Mouse (Mus musculus): Measurements from ENCODE around the gene Kcnip1. TPM values are rescaled to one million over a fixed set of nuclear protein-coding genes. Genes with fewer than 3 reads are reported as not detected.

Kcnip1 gene
- polyA plus RNA-seq, 1 experiment from 2014 or later: 1.8 TPM

GRCm38 (mm10) chr11:33869559-33869958, 123.4 kb downstream of the Kcnip1 start:
- Histone ChIP-seq H3K4me3 (no peak overlapping the region), H3K9me3 (no peaks in the 10 kb centered on the region), H3K4me1 (peaks cover 23% of the 10 kb centered on the region), H3K27me3 (ENCODE audit: insufficient read depth, poor library complexity, severe bottlenecking) (no peaks in the 10 kb centered on the region; the same call in 1 of the 2 replicates), H3K27ac (no peak overlapping the region), H3K36me3 (no peaks in the 10 kb centered on the region)
- 59% methylated on average over 3 of the region's 3 CpGs for WGBS
- DNase-seq (ENCODE audit: low spot score): no peak

GRCm38 (mm10) chr11:33866775-33867174, 126.2 kb downstream of the Kcnip1 start:
- no peaks in the 10 kb centered on the region; the same call in 1 of the 2 replicates for H3K27me3 ChIP-seq (ENCODE audit: insufficient read depth, poor library complexity, severe bottlenecking)
- no peaks in the 10 kb centered on the region for H3K9me3 ChIP-seq
- DNase-seq (ENCODE audit: low spot score): no peak
- WGBS: 70% methylated on average over 6 of the region's 6 CpGs
- H3K4me3 ChIP-seq: no peak overlapping the region
- no peaks in the 10 kb centered on the region for H3K36me3 ChIP-seq
- H3K27ac ChIP-seq: no peak overlapping the region
- peaks cover 5% of the 10 kb centered on the region for H3K4me1 ChIP-seq

GRCm38 (mm10) chr11:33864245-33864644, 128.7 kb downstream of the Kcnip1 start:
- 90% methylated on average over 4 of the region's 4 CpGs for WGBS
- DNase-seq (ENCODE audit: low spot score): peak; percentile 74
- H3K27me3 ChIP-seq (ENCODE audit: insufficient read depth, poor library complexity, severe bottlenecking): no peaks in the 10 kb centered on the region; the same call in 1 of the 2 replicates
- H3K27ac ChIP-seq: no peak overlapping the region
- H3K4me1 ChIP-seq: peaks cover 7% of the 10 kb centered on the region; the same call in 1 of the 2 replicates
- no peak overlapping the region for H3K4me3 ChIP-seq
- H3K36me3 ChIP-seq: no peaks in the 10 kb centered on the region
- H3K9me3 ChIP-seq: no peaks in the 10 kb centered on the region

- Histone ChIP-seq H3K4me1 (peaks cover 7% of the 10 kb centered on the region; the same call in 1 of the 2 replicates), H3K27ac (peak overlapping the region; percentile 23; the same call in 1 of the 2 replicates), H3K4me3 (no peak overlapping the region), H3K27me3 (ENCODE audit: insufficient read depth, poor library complexity, severe bottlenecking) (peaks cover 10% of the 10 kb centered on the region; the same call in 1 of the 2 replicates), H3K36me3 (no peaks in the 10 kb centered on the region), H3K9me3 (no peaks in the 10 kb centered on the region)
- no peak for DNase-seq (ENCODE audit: low spot score)
Measured at GRCm38 (mm10) chr11:33861823-33862222, 131.1 kb downstream of the Kcnip1 start.

GRCm38 (mm10) chr11:33860905-33861582, 131.9 kb downstream of the Kcnip1 start:
- Histone ChIP-seq H3K4me1 (peaks cover 7% of the 10 kb centered on the region; the same call in 1 of the 2 replicates), H3K27me3 (ENCODE audit: insufficient read depth, poor library complexity, severe bottlenecking) (peaks cover 10% of the 10 kb centered on the region; the same call in 1 of the 2 replicates), H3K4me3 (no peak overlapping the region), H3K36me3 (no peaks in the 10 kb centered on the region), H3K9me3 (no peaks in the 10 kb centered on the region), H3K27ac (peak overlapping the region; percentile 25; the same call in 1 of the 2 replicates)
- WGBS: 69% methylated on average over 4 of the region's 4 CpGs
- DNase-seq (ENCODE audit: low spot score): peak; percentile 70

GRCm38 (mm10) chr11:33849614-33850013, 143.3 kb downstream of the Kcnip1 start:
- WGBS: 61% methylated on average over 11 of the region's 11 CpGs
- no peaks in the 10 kb centered on the region for H3K9me3 ChIP-seq
- peaks cover 13% of the 10 kb centered on the region for H3K4me1 ChIP-seq
- no peak overlapping the region for H3K27ac ChIP-seq
- DNase-seq (ENCODE audit: low spot score): no peak
- peaks cover 49% of the 10 kb centered on the region for H3K27me3 ChIP-seq (ENCODE audit: insufficient read depth, poor library complexity, severe bottlenecking)
- no peak overlapping the region for H3K4me3 ChIP-seq
- no peaks in the 10 kb centered on the region for H3K36me3 ChIP-seq

- WGBS: 87% methylated on average over 3 of the region's 3 CpGs
- H3K4me1 ChIP-seq: peaks cover 14% of the 10 kb centered on the region
Measured at GRCm38 (mm10) chr11:33848685-33849084, 144.3 kb downstream of the Kcnip1 start.

GRCm38 (mm10) chr11:33845931-33846330, 147.0 kb downstream of the Kcnip1 start:
- peaks cover 76% of the 10 kb centered on the region for H3K27me3 ChIP-seq (ENCODE audit: insufficient read depth, poor library complexity, severe bottlenecking)
- no peak for DNase-seq (ENCODE audit: low spot score)
- peaks cover 21% of the 10 kb centered on the region for H3K4me1 ChIP-seq
- 52% methylated on average over 5 of the region's 5 CpGs for WGBS
- no peaks in the 10 kb centered on the region for H3K9me3 ChIP-seq
- no peak overlapping the region for H3K27ac ChIP-seq
- no peaks in the 10 kb centered on the region for H3K36me3 ChIP-seq
- no peak overlapping the region for H3K4me3 ChIP-seq

More at GRCm38 (mm10) chr11:33848685-33849084, 144.3 kb downstream of the Kcnip1 start:
- peaks cover 58% of the 10 kb centered on the region for H3K27me3 ChIP-seq (ENCODE audit: insufficient read depth, poor library complexity, severe bottlenecking)
- H3K36me3 ChIP-seq: no peaks in the 10 kb centered on the region
- H3K9me3 ChIP-seq: no peaks in the 10 kb centered on the region
- no peak overlapping the region for H3K4me3 ChIP-seq
- H3K27ac ChIP-seq: no peak overlapping the region
- DNase-seq (ENCODE audit: low spot score): no peak

GRCm38 (mm10) chr11:33843294-33843864, 149.6 kb downstream of the Kcnip1 start:
- Histone ChIP-seq H3K4me1 (peaks cover 8% of the 10 kb centered on the region), H3K9me3 (no peaks in the 10 kb centered on the region), H3K27me3 (ENCODE audit: insufficient read depth, poor library complexity, severe bottlenecking) (peaks cover 83% of the 10 kb centered on the region), H3K36me3 (no peaks in the 10 kb centered on the region), H3K4me3 (peak overlapping the region; percentile 68), H3K27ac (peak overlapping the region; percentile 75)
- WGBS: under 1% methylated on average over 51 of the region's 52 CpGs
- DNase-seq (ENCODE audit: low spot score): no peak

- Histone ChIP-seq H3K4me1 (peaks cover 8% of the 10 kb centered on the region), H3K27ac (no peak overlapping the region), H3K9me3 (no peaks in the 10 kb centered on the region), H3K36me3 (no peaks in the 10 kb centered on the region), H3K4me3 (no peak overlapping the region), H3K27me3 (ENCODE audit: insufficient read depth, poor library complexity, severe bottlenecking) (peaks cover 45% of the 10 kb centered on the region)
- no peak for DNase-seq (ENCODE audit: low spot score)
- WGBS: 90% methylated on average over 3 of the region's 3 CpGs
Measured at GRCm38 (mm10) chr11:33839049-33839448, 153.9 kb downstream of the Kcnip1 start.

- Histone ChIP-seq H3K27me3 (ENCODE audit: insufficient read depth, poor library complexity, severe bottlenecking) (no peaks in the 10 kb centered on the region), H3K4me1 (0 out of 2 replicates have a peak, but pooled peaks cover 5% of the 10 kb centered on the region), H3K27ac (no peak overlapping the region), H3K36me3 (no peaks in the 10 kb centered on the region), H3K9me3 (no peaks in the 10 kb centered on the region), H3K4me3 (no peak overlapping the region)
- no peak for DNase-seq (ENCODE audit: low spot score)
- 74% methylated on average over 2 of the region's 2 CpGs for WGBS
Measured at GRCm38 (mm10) chr11:33829774-33830173, 163.2 kb downstream of the Kcnip1 start.

- no peak overlapping the region for H3K27ac ChIP-seq
- DNase-seq (ENCODE audit: low spot score): no peak
- 0 out of 2 replicates have a peak, but pooled peaks cover 5% of the 10 kb centered on the region for H3K4me1 ChIP-seq
- H3K36me3 ChIP-seq: no peaks in the 10 kb centered on the region
- H3K9me3 ChIP-seq: no peaks in the 10 kb centered on the region
- H3K4me3 ChIP-seq: no peak overlapping the region
- 68% methylated on average over 6 of the region's 6 CpGs for WGBS
- H3K27me3 ChIP-seq (ENCODE audit: insufficient read depth, poor library complexity, severe bottlenecking): no peaks in the 10 kb centered on the region
Measured at GRCm38 (mm10) chr11:33827829-33828206, 165.1 kb downstream of the Kcnip1 start.

GRCm38 (mm10) chr11:33827085-33827828, 165.7 kb downstream of the Kcnip1 start:
- H3K4me3 ChIP-seq: no peak overlapping the region
- no peaks in the 10 kb centered on the region for H3K27me3 ChIP-seq (ENCODE audit: insufficient read depth, poor library complexity, severe bottlenecking)
- H3K27ac ChIP-seq: no peak overlapping the region
- 0 out of 2 replicates have a peak, but pooled peaks cover 5% of the 10 kb centered on the region for H3K4me1 ChIP-seq
- H3K36me3 ChIP-seq: no peaks in the 10 kb centered on the region
- no peaks in the 10 kb centered on the region for H3K9me3 ChIP-seq
- WGBS: 58% methylated on average over 12 of the region's 12 CpGs
- DNase-seq (ENCODE audit: low spot score): no peak
